Mouse (Mus musculus): Measurements from ENCODE around the gene Olfr553. TPM values are rescaled to one million over a fixed set of nuclear protein-coding genes. Genes with fewer than 3 reads are reported as not detected.

The Olfr553 gene
- polyA plus RNA-seq, 1 experiment from 2014 or later = not detected

DNA sequence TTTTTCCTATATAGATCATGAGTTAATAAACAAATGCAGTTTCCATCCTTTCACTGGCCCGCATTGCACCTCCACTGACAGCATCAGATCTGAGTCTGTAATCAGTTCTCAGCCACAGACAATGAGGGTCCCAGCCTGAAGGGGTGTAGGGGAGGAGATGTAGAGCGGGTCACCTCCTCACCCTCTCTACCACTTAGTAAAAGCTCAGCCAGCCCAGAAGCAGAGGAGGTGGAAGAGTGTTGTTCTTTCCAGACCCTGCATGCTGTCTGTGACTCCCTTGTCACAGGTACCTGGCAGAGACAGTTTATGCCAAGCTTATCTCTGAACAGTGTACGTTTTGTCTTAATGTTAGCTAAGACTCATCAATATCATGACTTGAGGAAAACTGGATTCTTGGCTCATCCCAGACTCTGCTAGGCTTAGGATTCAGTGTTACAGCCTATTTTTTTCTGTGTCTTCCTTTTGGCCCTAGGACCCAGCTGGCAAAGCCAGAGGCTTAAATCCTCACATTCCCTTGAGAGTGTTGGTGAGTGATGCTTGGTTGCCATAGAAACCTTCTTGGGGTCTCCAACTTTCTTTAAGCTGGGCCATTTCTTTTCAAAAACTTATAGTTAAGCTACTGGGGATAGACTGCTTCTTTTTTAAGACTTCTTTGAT is 44.7 kb downstream of the Olfr553 start:
- Histone ChIP-seq H3K4me3 (no peak overlapping the region), H3K27ac (replicated peaks) (no peak overlapping the region), H3K4me2 (no peak overlapping the region), H3K9ac (no peak overlapping the region), H3K4me1 (no peaks in the 10 kb centered on the region), H3K36me3 (no peaks in the 10 kb centered on the region), H3K9me3 (no peaks in the 10 kb centered on the region), H3K27me3 (replicated peaks) (no peaks in the 10 kb centered on the region)
- no peak for ATAC-seq (ENCODE audit: extremely low read depth, insufficient number of reproducible peaks, low FRiP score, low TSS enrichment)
- WGBS = 60% methylated on average over 3 of the region's 3 CpGs

DNA sequence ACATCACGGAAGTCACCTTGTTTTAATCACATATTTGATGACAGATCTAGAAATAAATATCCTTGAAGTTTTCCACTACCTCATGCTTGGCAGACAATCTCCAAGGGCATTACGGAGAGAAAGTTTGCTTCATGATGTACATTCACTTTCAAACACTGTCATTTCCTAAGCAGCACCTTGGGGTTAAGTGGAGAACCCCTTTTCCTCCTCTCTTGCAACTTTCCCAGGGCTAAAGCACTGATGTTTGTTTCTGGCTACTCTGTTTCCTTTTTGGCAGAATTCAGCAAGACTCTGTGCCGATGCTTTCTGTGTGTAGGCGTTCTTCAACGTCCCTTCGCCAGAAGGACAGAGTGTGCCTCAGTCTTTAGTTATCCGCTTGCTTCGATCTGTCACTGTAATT is 46.9 kb downstream of the Olfr553 start, which contains the start of gene Olfr550:
Gene Olfr550, plus strand, starts transcription at position 301 of the 400 bp plus-strand sequence.
- Histone ChIP-seq H3K4me2 (no peak within 1 kb of the TSS), H3K27ac (replicated peaks) (no peak within 1 kb of the TSS), H3K36me3 (no peaks in the 10 kb centered on the region), H3K9ac (no peak within 1 kb of the TSS), H3K4me3 (no peak within 1 kb of the TSS), H3K27me3 (replicated peaks) (no peaks in the 10 kb centered on the region), H3K9me3 (no peaks in the 10 kb centered on the region), H3K4me1 (no peaks in the 10 kb centered on the region)
- WGBS = 80% methylated on average over 8 of the region's 8 CpGs
- no peak for ATAC-seq (ENCODE audit: extremely low read depth, insufficient number of reproducible peaks, low FRiP score, low TSS enrichment)

DNA sequence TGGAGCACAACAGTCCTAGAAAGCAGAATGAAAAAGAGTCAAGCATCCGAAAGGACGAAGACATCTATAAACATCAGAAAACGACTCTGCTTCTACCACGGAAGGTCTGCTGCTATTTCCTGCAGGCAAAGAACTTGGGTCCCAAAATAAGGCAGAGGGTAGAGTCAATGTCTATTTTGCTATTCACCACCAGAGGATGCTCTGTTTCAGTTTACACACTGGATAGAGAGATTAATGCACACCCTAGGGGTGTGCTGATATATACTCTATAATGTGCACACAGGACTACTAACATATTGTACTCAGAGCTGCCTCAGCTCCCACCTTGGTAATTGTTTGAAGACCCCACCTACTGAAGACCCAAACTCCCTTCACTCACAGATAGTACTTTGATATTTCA is 51.8 kb downstream of the Olfr553 start:
- no peaks in the 10 kb centered on the region for H3K36me3 ChIP-seq
- H3K27ac ChIP-seq (replicated peaks) = no peak overlapping the region
- H3K9ac ChIP-seq = no peak overlapping the region
- no peaks in the 10 kb centered on the region for H3K9me3 ChIP-seq
- H3K4me2 ChIP-seq = no peak overlapping the region
- peaks cover 8% of the 10 kb centered on the region for H3K4me1 ChIP-seq
- H3K4me3 ChIP-seq = no peak overlapping the region
- ATAC-seq (ENCODE audit: extremely low read depth, insufficient number of reproducible peaks, low FRiP score, low TSS enrichment) = no peak
- no peaks in the 10 kb centered on the region for H3K27me3 ChIP-seq (replicated peaks)
- 84% methylated on average over 4 of the region's 4 CpGs for WGBS

DNA sequence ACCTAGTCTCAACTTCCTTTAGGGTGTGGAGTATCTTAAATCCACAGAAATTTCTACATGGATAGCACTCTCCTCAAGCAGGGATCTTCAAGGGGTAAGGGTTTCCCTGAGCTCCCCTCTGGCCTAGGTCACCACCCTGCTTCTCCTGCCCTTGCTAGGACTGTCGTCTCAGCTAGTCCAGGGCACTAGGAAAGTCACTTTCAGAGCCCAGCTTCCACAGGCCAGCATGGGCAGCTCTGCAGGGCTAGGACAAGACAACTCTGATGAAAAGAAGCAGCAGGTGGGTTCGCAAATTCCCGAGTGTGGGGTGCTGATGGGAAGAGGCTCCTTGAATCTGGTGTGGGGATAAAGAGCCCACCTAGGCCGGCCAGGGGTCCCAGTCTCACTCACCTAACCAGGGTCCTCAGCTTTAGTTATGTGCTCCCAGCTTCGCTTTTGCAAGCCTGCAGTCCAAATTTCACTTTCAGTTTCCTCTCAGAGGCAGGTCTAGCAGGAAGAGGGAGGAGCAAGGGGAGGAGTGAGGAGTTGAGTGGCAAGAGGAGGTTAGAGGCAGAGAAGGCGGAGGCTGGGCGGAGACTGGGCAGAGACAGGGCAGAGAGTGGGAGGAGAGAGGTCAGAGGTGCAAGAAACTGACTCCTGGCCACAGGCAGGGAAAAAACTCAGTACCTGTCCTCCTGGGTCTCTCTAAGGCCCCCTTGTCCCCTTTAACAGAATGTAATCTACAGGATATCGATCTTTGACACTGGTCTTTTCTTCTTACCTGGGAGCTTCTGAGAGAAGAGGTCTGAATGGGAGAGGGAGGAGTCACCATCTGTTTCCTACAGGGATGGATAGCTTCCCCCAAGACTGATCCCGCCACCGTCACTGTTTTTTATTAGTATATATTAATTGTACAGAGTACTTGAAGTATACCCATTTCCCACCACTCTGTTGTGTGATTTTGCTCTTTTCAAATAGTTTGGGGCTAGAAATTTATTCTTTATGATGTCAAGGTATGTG is 52.7 kb downstream of the Olfr553 start, which contains the start of gene Trim21:
Gene Trim21, minus strand, starts transcription at position 488 of the 999 bp plus-strand sequence.
- WGBS = 21% methylated on average over 10 of the region's 10 CpGs
- H3K27me3 ChIP-seq (replicated peaks) = no peaks in the 10 kb centered on the region
- H3K9me3 ChIP-seq = no peaks in the 10 kb centered on the region
- H3K4me3 ChIP-seq = peak within 1 kb of the TSS; percentile 64
- peaks cover 8% of the 10 kb centered on the region for H3K4me1 ChIP-seq
- peak; percentile 82; the same call in 1 of the 2 replicates for ATAC-seq (ENCODE audit: extremely low read depth, insufficient number of reproducible peaks, low FRiP score, low TSS enrichment)
- H3K9ac ChIP-seq = peak within 1 kb of the TSS; percentile 83
- peak within 1 kb of the TSS; percentile 81 for H3K4me2 ChIP-seq
- H3K36me3 ChIP-seq = peaks cover 1% of the 10 kb centered on the region; the same call in 1 of the 2 replicates
- H3K27ac ChIP-seq (replicated peaks) = 0 out of 2 replicates have a peak within 1 kb of the TSS, but pooled peaks have one; percentile 14

Other genes with a start within 250 kb of the Olfr553 start
- gene Rrm1, start 176.5 kb downstream of the Olfr553 start, polyA plus RNA-seq (2015; fragmentation: Nextera tagmentation; extraction: Ambion mirVana) = 126 and 130 TPM in 2 replicates
- 0.36 TPM in 1 of 2 replicates, not detected in the other for gene Olfr543, start 136.5 kb downstream of the Olfr553 start, polyA plus RNA-seq (2015; fragmentation: Nextera tagmentation; extraction: Ambion mirVana)
- gene Olfr544, start 129.9 kb downstream of the Olfr553 start, polyA plus RNA-seq (2015; fragmentation: Nextera tagmentation; extraction: Ambion mirVana) = not detected in 2 replicates
- gene Olfr545, start 118.6 kb downstream of the Olfr553 start, polyA plus RNA-seq (2015; fragmentation: Nextera tagmentation; extraction: Ambion mirVana) = 0.04 and 0.13 TPM in 2 replicates
- gene Olfr547, start 83.5 kb downstream of the Olfr553 start, polyA plus RNA-seq (2015; fragmentation: Nextera tagmentation; extraction: Ambion mirVana) = not detected in 2 replicates
- not detected in 2 replicates for gene Olfr548-ps1, start 77.3 kb downstream of the Olfr553 start, polyA plus RNA-seq (2015; fragmentation: Nextera tagmentation; extraction: Ambion mirVana)
- gene Olfr549, start 68.3 kb downstream of the Olfr553 start, polyA plus RNA-seq (2015; fragmentation: Nextera tagmentation; extraction: Ambion mirVana) = not detected in 2 replicates
- 0.51 and 0.64 TPM in 2 replicates for gene Trim21, start 52.7 kb downstream of the Olfr553 start, polyA plus RNA-seq (2015; fragmentation: Nextera tagmentation; extraction: Ambion mirVana)
- not detected in 2 replicates for gene Olfr550, start 46.8 kb downstream of the Olfr553 start, polyA plus RNA-seq (2015; fragmentation: Nextera tagmentation; extraction: Ambion mirVana)
- gene Olfr551, start 26.3 kb downstream of the Olfr553 start, polyA plus RNA-seq (2015; fragmentation: Nextera tagmentation; extraction: Ambion mirVana) = not detected in 2 replicates
- not detected in 2 replicates for gene Olfr552, start 20.4 kb downstream of the Olfr553 start, polyA plus RNA-seq (2015; fragmentation: Nextera tagmentation; extraction: Ambion mirVana)
- gene Olfr554, start 20.2 kb upstream of the Olfr553 start, polyA plus RNA-seq (2015; fragmentation: Nextera tagmentation; extraction: Ambion mirVana) = not detected in 2 replicates
- gene Olfr555, start 40.6 kb upstream of the Olfr553 start, polyA plus RNA-seq (2015; fragmentation: Nextera tagmentation; extraction: Ambion mirVana) = not detected in 2 replicates
- gene Olfr556, start 46.7 kb upstream of the Olfr553 start, polyA plus RNA-seq (2015; fragmentation: Nextera tagmentation; extraction: Ambion mirVana) = not detected in 2 replicates
- gene Trim68, start 69.1 kb upstream of the Olfr553 start, polyA plus RNA-seq (2015; fragmentation: Nextera tagmentation; extraction: Ambion mirVana) = 11.3 and 12.1 TPM in 2 replicates
- gene Olfr557, start 77.7 kb upstream of the Olfr553 start, polyA plus RNA-seq (2015; fragmentation: Nextera tagmentation; extraction: Ambion mirVana) = not detected in 2 replicates
- 0.05 TPM in 1 of 2 replicates, not detected in the other for gene Olfr558, start 84.0 kb upstream of the Olfr553 start, polyA plus RNA-seq (2015; fragmentation: Nextera tagmentation; extraction: Ambion mirVana)
- gene Olfr33, start 100.9 kb upstream of the Olfr553 start, polyA plus RNA-seq (2015; fragmentation: Nextera tagmentation; extraction: Ambion mirVana) = not detected in 2 replicates
- not detected in 2 replicates for gene Olfr559, start 109.3 kb upstream of the Olfr553 start, polyA plus RNA-seq (2015; fragmentation: Nextera tagmentation; extraction: Ambion mirVana)
- gene Olfr560, start 141.1 kb upstream of the Olfr553 start, polyA plus RNA-seq (2015; fragmentation: Nextera tagmentation; extraction: Ambion mirVana) = not detected in 2 replicates
- gene Olfr78, start 141.3 kb upstream of the Olfr553 start, polyA plus RNA-seq (2015; fragmentation: Nextera tagmentation; extraction: Ambion mirVana) = 0.16 TPM in 1 of 2 replicates, not detected in the other
- gene Olfr561, start 153.0 kb upstream of the Olfr553 start, polyA plus RNA-seq (2015; fragmentation: Nextera tagmentation; extraction: Ambion mirVana) = not detected in 2 replicates
- gene Olfr564, start 185.3 kb upstream of the Olfr553 start, polyA plus RNA-seq (2015; fragmentation: Nextera tagmentation; extraction: Ambion mirVana) = not detected in 2 replicates
- not detected in 2 replicates for gene Olfr566, start 240.5 kb upstream of the Olfr553 start, polyA plus RNA-seq (2015; fragmentation: Nextera tagmentation; extraction: Ambion mirVana)